Mouse (Mus musculus) heart, postnatal 10 days (tissue): ENCODE measurements around the gene Dse. TPM values are rescaled to one million over a fixed set of nuclear protein-coding genes. Genes with fewer than 3 reads are reported as not detected.

ENCODE experiments used
- DNase-seq, 2 experiments: peaks; one replicate each; pipeline ENCODE4 v3.0.0; 2021
- intact Hi-C: fragments of 180-260 bp; cut with DNase I; formaldehyde crosslinking; loops from one replicate; pipeline ENCODE4 v1.15.1; 2025
- total RNA-seq, 2 experiments: library from RNA; stranded (reverse); gene quantifications; 2 replicates each; pipeline ENCODE4 v1.2.3; 2021

Dse gene
- total RNA-seq, 2 experiments from 2014 or later = 8.6 to 10.0 TPM

GRCm38 (mm10) chr10:34141693-34142092, 65.8 kb downstream of the Dse start:
- intact Hi-C loops = no loop called here
- no peak for DNase-seq

GRCm38 (mm10) chr10:34139768-34140167, 67.7 kb downstream of the Dse start:
- intact Hi-C loops = no loop called here

DNA sequence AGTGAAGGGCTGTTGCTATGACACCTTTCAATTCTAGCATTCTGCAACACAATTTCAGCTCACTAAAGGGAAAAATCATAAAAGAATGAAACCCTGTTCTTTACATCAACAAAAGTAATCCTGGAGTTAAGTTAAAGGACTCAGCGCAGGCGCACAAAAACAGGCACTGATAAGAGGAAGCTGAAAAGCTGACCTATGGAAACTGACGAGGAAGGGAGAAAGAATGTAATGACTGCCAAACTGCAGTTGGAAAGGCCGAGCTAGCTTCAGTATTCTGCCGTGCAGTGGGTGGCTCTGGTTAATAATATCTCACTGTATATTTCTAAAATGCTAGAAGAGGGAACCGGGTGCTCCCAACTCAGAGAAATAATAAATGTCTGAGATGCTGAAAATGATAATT, 69.5 kb downstream of the Dse start:
- intact Hi-C loops = no loop called here
- DNase-seq = no peak

More at GRCm38 (mm10) chr10:34139768-34140167, 67.7 kb downstream of the Dse start:
- no peak for DNase-seq

DNA sequence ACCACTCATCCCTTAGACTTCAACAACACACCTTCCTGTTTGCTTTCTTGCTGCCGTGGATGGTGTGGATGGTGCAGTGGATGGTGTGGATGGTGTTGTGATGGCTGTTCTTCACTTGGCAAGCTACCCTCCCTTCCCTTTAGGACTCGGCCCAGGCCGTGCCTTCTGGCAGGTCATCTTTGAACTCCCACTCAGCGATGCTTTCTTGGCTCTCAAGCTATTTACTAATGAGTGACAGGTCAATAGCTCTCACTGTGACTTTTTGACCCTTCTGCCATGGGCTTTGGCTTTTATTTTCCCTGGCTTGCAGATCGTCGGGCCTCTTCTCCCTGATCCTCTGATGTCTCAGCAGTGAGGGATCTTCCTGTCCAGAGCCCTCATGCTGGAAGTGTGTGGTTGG, 71.1 kb downstream of the Dse start:
- DNase-seq = no peak
- intact Hi-C loops = no loop called here

DNA sequence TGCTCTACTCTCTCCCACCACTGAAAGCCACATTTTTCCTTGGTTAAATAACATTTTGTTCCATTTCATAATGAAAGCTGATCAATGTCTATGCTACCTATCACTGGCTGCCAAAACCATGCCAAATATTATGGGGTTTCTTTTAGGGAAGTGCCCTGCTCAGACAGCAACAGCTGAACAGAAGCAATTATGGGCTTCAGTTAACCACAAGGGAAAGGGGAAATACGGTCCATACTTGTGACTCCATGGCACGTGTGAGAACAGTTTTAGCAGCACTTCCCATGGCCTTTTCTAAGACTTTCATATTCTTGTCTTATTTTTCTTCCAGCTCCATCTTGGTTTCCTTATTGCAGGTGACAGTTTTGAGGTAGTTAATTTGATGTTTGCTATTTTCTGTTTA, 76.2 kb downstream of the Dse start:
- DNase-seq = no peak
- intact Hi-C loops = no loop called here

- intact Hi-C loops = no loop called here
- peak; percentile 43 to 59 for DNase-seq
Observed at GRCm38 (mm10) chr10:34128391-34128790, 79.1 kb downstream of the Dse start.

DNA sequence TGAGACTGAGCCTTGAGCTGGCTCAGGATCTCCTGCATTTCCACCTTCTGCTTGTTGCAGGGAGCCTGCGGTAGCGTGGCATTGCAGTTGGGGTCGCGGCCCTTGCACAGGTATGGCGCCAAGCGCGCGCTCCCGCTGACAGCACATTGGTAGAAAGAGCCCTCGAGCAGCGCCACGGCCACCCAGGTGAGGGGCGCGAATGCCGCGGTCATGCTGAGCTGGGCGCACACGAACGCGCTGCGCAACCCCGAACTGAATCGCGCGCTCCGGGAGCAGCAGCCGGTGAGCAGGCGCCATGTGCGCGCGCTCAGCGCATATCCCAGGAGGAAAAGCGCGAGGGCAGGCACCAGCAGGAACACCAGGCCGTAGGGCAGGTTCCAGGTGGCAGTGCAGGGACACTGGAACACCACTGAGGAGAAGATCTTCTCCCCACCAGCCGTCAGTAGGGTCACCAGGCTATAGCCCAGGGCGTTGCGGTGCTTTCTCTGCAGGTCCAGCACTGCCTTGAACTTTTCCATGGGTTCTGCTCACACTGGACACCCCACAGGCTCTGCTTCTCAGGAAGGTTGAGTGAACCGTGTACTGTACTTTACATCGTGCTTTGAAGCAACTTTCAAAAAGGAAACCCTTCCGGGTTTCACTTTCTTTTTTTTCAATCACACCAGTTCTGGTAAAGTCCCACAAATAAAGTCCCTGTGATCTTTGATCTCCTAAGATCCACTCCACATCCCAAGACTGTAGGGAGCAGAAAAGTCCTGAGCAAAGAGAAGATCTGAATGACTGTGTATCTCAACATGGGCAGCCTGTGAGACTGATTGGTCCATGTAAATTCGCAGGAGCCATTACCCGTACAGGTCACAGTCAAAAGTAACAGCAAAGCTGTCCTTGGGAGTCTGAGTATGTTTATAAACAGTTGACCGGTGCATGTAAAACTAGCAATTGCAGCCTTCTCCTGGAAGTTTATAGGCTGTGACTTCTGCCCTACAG, 79.8 kb downstream of the Dse start, which contains the start of gene Calhm6:
Calhm6 (minus strand) TSS at position 593 of the 987 bp plus-strand sequence.
- intact Hi-C loops = no loop called here
- DNase-seq = peak; percentile 40 to 52

DNA sequence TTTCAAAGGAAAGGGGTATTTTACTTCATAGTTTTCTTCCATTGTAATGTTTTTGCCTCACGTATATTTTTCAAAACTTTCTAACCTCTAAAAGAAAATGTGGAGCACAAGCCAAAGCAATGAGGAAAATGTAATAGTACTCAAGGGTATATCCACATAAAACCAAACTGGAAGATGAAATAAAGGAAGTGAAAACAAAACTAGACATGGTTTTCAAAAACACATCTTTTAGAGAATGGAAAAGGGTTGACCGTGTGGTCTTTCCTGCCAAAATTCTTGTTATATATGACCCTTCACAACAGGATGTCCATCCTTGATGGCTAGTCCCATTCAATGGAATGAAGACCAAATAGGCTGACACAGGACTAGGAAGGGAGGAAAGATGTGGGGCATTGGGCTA, 89.1 kb downstream of the Dse start:
- intact Hi-C loops = no loop called here
- no peak for DNase-seq

DNA sequence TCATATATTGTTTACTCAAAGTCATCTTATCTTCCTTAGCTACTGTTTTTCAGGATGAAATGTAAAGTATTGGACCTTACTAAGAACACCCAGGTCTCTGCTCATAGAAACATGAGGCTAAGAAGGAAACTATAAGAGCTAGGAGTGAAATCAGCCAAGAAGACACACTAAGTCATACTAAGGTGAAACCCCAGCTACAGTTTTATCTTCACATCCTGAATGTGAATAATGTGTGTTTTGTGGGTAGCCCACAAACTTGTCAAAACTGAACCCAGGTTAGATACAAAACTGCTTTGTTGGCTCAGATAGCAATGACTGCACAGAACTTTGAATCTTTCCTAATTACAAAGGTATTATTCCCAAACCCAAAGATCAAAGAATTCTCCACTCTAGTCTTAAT, 89.7 kb downstream of the Dse start:
- intact Hi-C loops = no loop called here

DNA sequence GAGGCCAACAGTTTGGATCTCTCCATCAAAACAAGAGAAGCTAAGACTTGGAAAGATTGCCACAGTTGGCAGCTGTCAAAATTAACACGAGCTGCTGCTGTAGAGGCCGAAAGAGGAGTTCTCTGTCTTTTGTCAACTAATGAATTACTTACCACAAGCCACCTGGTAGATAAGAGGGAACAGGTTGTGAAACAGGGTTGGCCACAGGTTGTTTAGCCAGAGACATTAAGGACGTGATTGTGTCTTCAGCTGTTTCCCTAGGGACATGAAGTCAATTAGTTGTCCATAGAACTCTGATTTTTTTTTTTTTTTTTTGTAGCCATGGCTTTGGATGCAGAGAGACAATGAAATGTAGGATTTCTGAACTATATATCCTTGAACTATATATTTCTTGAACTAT, 90.4 kb downstream of the Dse start:
- intact Hi-C loops = no loop called here

More for the DNA sequence above, 89.7 kb downstream of the Dse start:
- DNase-seq = no peak

GRCm38 (mm10) chr10:34111964-34112738, 95.4 kb downstream of the Dse start:
- DNase-seq = no peak
- intact Hi-C loops = no loop called here

More for the DNA sequence above, 90.4 kb downstream of the Dse start:
- no peak for DNase-seq

GRCm38 (mm10) chr10:34110863-34111465, 96.6 kb downstream of the Dse start:
- intact Hi-C loops = no loop called here
- DNase-seq = no peak

Other genes with a start within 250 kb of the Dse start
- 100 to 1,000 TPM in 1 of 2 experiments, 10 to 100 TPM in 1; 98.5 to 107 TPM for gene Rwdd1, start 188.1 kb downstream of the Dse start, total RNA-seq
- not detected for gene Trappc3l, start 170.1 kb downstream of the Dse start, total RNA-seq
- not detected for gene Calhm4, start 163.4 kb downstream of the Dse start, total RNA-seq
- 1 to 10 TPM in 1 of 2 experiments, under 1 TPM in 1; 0.97 to 1.1 TPM for gene Calhm5, start 111.2 kb downstream of the Dse start, total RNA-seq
- under 1 TPM in 1 of 2 experiments, not detected in 1; 0.40 TPM for gene Calhm6, start 79.7 kb downstream of the Dse start, total RNA-seq
- 10 to 100 TPM; 52.3 to 57.4 TPM for gene Tspyl1, start 74.5 kb upstream of the Dse start, total RNA-seq
- gene Tspyl4, start 89.7 kb upstream of the Dse start, total RNA-seq = 10 to 100 TPM; 12.3 to 13.6 TPM
- gene Col10a1, start 182.3 kb upstream of the Dse start, total RNA-seq = under 1 TPM; 0.20 to 0.24 TPM
- gene Nt5dc1, start 210.8 kb upstream of the Dse start, total RNA-seq = 10 to 100 TPM; 11.1 to 11.4 TPM